Mouse (Mus musculus): ENCODE measurements at regions not wholly inside any gene's neighbourhood (a gene's known extent, or its start where the extent isn't known, plus 50 kb on each side); places are given as distances from the start of the nearest gene placed in this dataset.
A peak's percentile ranks its signal among the peaks of the same experiment; 100 is the strongest.

GRCm38 (mm10) chr2:103848923-103849700 is 51.7 kb upstream of the Caprin1 start:
- DNase-seq (ENCODE audit: extremely low spot score in 1 of 2, low spot score in 1 of 2), result peak in 1 of 2 experiments; percentile 56

GRCm38 (mm10) chr2:103849766-103850530 is 52.5 kb upstream of the Caprin1 start:
- DNase-seq (ENCODE audit: extremely low spot score in 1 of 2, low spot score in 1 of 2), result no peak

GRCm38 (mm10) chr2:103850531-103850816 is 53.0 kb upstream of the Caprin1 start:
- DNase-seq (ENCODE audit: extremely low spot score in 1 of 2, low spot score in 1 of 2), result no peak

GRCm38 (mm10) chr2:103851171-103851570 is 53.7 kb upstream of the Caprin1 start:
- no peak for DNase-seq (ENCODE audit: extremely low spot score in 1 of 2, low spot score in 1 of 2)

- DNase-seq (ENCODE audit: extremely low spot score in 1 of 2, low spot score in 1 of 2), result no peak
Measured at GRCm38 (mm10) chr2:103861226-103861625, 63.8 kb upstream of the Caprin1 start.

- DNase-seq (ENCODE audit: extremely low spot score in 1 of 2, low spot score in 1 of 2), result no peak
Measured at GRCm38 (mm10) chr2:103864254-103864653, 66.8 kb upstream of the Caprin1 start.

GRCm38 (mm10) chr2:103865319-103866171 is 68.1 kb upstream of the Caprin1 start:
- peak in 1 of 2 experiments; percentile 60 for DNase-seq (ENCODE audit: extremely low spot score in 1 of 2, low spot score in 1 of 2)

- DNase-seq (ENCODE audit: extremely low spot score in 1 of 2, low spot score in 1 of 2), result no peak
Measured at GRCm38 (mm10) chr2:103867241-103867957, 70.0 kb upstream of the Caprin1 start.

- DNase-seq (ENCODE audit: extremely low spot score in 1 of 2, low spot score in 1 of 2), result no peak
Measured at GRCm38 (mm10) chr2:103867958-103868330, 70.5 kb upstream of the Caprin1 start.

- no peak for DNase-seq (ENCODE audit: extremely low spot score in 1 of 2, low spot score in 1 of 2)
Measured at GRCm38 (mm10) chr2:103868655-103869054, 71.2 kb upstream of the Caprin1 start.

- peak; percentile 48 to 76 for DNase-seq (ENCODE audit: extremely low spot score in 1 of 2, low spot score in 1 of 2)
Measured at GRCm38 (mm10) chr2:103871522-103872276, 74.2 kb upstream of the Caprin1 start.

GRCm38 (mm10) chr2:103872277-103872636 is 74.8 kb upstream of the Caprin1 start:
- DNase-seq (ENCODE audit: extremely low spot score in 1 of 2, low spot score in 1 of 2), result no peak

- no peak for DNase-seq (ENCODE audit: extremely low spot score in 1 of 2, low spot score in 1 of 2)
Measured at GRCm38 (mm10) chr2:103873381-103873780, 75.9 kb upstream of the Caprin1 start.

GRCm38 (mm10) chr2:103874466-103874865 is 77.0 kb upstream of the Caprin1 start:
- DNase-seq (ENCODE audit: extremely low spot score in 1 of 2, low spot score in 1 of 2), result no peak

- DNase-seq (ENCODE audit: extremely low spot score in 1 of 2, low spot score in 1 of 2), result no peak
Measured at GRCm38 (mm10) chr2:103875754-103876153, 78.3 kb upstream of the Caprin1 start.

GRCm38 (mm10) chr2:103876236-103876635 is 78.8 kb upstream of the Caprin1 start:
- DNase-seq (ENCODE audit: extremely low spot score in 1 of 2, low spot score in 1 of 2), result no peak

GRCm38 (mm10) chr2:103881026-103881763 is 76.6 kb upstream of the Lmo2 start:
- DNase-seq (ENCODE audit: extremely low spot score in 1 of 2, low spot score in 1 of 2), result peak in 1 of 2 experiments; percentile 18

GRCm38 (mm10) chr2:103884926-103885325 is 72.9 kb upstream of the Lmo2 start:
- DNase-seq (ENCODE audit: extremely low spot score in 1 of 2, low spot score in 1 of 2), result no peak

GRCm38 (mm10) chr2:103888023-103888422 is 69.8 kb upstream of the Lmo2 start:
- no peak for DNase-seq (ENCODE audit: extremely low spot score in 1 of 2, low spot score in 1 of 2)

All from layer of hippocampus, postnatal 25 days (tissue).